Mouse (Mus musculus) monocyte, adult 2 months (primary cell): ENCODE measurements at regions not wholly inside any gene's neighbourhood (a gene's known extent, or its start where the extent isn't known, plus 50 kb on each side); places are given as distances from the start of the nearest gene placed in this dataset.

Experiments used
- DNase-seq, 2 experiments: peaks; one replicate each; pipeline ENCODE4 v3.0.0; 2022; ENCODE audit warnings: low spot score in 2 of 2, low read depth in 1 of 2

DNA sequence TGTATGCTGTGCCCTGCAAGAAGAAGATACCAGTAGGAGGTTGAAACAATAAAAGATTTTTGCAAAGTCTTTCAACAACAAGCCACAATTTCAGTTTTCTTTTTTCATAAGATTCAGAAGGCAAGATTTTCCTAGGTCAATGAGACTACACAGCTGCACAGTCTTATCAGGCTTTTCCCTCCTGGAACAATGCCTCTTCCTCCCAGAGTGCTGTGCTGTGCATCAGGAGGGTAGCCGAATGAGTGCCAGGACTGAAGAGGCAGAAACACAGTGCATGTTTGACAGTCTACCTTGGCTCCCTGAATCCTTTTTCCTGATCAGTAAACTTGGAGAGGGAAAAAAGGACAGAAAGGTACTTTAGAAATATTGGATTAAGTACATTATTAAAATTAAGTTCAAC is 579.4 kb upstream of the Tbl1xr1 start:
- DNase-seq, result no peak

DNA sequence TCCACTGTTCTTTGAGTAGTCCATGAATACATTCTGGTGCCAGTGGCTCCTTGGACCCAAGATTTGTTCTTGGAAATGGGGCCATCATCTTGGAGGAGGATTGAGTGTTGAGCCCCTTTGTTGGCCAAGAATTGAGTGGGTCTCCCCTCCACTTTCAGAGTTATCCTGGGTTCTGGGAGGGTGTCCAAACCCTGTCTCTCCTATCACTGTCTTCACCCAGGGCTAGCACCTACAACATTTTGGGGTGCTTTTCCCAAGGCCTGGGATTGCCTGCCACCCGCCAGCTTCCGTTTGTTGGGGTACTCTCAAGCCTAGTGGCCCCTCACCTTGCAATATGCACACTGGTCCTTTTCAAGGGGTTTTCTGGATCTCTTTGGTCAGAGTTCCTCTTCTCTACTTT is 568.8 kb upstream of the Tbl1xr1 start:
- DNase-seq, result no peak

DNA sequence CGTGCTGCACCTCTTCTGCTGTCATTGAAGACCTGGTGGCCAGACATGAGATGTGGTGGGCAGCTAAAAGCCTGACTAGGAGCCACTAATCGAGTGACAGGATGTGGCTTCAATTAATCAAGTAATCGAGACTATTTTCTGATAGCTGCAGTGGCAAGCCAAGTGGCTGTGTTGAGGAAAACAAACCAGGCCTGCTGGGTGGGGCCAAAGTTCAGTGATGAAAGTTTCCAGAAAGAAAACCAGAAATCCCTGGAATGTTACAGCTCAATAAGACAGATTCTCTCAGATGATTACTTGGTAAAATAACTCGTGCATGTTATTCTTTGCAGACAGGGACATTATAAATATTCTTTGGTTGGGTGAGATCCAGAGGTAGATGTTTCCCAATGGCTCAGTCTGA is 564.4 kb upstream of the Tbl1xr1 start:
- DNase-seq, result no peak

DNA sequence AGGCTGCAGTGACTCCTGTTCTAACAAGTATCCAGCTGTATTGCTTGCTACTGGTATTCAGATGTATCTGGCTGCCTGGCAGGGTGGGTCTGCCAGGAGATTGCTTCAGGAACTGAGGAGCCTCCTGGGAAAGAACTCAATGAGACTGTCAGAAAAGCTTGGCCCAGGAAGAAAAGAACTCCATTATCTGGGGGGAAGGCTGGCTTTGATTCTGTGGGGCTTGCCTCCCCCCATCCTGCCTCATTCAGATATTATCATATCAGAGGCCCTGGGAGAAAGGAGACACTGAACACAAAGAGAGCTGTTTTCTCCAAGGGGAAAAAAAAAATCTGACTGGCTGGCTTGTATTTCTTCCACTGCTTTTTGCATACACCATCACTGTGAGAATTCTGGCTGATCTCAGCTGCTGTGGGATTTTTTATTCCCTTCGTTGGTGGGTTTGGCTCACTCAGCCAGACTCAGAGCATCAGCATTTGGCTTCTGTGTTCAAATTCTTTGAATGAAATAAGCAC is 552.0 kb upstream of the Tbl1xr1 start:
- no peak for DNase-seq

DNA sequence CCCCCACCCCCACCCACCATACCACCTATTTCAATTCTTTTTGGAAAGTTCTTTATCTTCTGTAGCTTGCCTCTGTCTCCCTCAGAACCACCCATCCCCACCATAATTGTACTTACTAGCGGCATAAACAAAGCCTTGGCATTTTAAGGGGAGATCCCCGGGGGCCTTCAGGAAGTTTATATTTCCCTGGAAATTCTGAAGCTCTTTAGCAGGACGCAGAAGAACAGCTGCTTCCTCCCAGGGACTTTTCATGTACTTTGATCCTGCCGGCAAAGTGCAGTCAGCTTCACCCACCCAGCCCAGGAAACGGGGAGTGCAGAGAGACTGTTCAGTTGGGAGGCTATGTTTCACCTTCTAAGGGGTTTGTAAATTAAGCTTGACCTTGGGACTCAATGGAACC is 545.6 kb upstream of the Tbl1xr1 start:
- no peak for DNase-seq

DNA sequence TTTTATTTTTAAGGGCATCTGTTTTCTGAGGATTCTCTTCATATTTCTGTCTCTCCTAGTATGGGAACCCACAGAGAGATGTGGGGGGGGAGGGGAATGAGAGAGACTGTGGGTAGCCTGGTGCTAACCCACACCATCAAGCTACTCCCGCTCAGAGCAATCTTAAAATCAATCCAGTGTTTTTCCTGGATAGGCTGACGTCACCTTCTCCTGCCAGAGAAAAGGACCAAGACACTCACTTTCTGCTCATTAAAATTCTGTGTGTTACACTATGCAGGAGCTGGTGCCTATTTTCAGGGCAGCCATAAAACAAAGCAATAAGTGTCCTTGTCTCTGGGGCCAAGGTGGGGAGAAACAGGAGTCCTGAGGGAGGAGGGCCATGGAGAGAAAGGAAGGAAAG is 537.3 kb upstream of the Tbl1xr1 start:
- no peak for DNase-seq

DNA sequence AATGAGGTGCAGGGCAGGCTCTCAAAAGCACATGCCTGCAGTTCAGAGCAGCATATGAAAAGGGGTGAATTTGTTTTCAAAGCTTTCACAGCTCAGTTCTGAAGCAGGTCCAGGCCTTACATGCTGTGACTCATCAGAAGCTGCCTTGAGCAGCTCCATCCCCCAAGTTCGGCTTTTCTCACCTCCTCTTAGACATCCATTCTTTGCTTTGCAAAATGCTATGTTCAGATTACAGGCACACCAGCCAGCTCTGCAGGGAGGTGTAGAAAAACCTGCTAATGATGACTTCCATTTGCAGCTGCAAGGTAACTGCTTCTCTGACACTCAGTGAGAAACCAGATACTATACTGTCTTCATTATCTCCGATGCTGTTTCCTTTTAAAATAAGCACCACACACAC is 532.0 kb upstream of the Tbl1xr1 start:
- no peak for DNase-seq

DNA sequence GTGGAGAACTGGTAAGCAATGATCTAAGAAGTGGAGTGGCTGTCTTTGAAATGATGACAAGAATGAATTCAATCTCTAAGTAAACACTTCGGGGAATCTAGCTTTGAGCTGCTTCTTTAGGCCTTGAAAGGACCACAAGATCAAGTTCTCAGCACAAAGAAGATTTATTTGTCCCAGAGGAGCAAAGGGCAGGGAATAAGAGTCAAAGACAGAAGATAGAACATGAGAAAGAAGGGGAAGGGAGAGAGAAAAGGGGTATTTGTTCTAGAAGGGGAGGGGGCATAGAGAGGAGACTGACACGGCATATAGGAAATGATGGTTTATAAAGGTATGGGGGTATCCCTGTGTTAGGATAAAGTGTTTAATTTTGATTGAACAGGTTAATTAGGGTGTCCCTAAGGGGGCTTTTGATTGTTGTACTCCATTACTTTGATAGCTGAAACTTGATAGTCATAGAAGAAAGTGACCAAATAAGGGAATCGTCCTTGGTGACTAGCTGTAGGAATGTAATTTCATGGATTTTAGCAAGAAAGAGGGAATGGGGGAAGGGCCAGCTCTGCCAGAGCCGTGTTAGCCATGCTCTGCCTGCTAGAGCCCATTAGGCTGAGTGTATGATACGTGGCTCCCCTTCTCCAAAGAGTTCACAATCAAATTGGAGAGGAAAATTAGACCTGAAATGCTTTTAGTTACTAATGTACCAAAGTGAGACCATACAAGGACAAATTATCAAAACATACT is 531.1 kb upstream of the Tbl1xr1 start:
- no peak for DNase-seq

DNA sequence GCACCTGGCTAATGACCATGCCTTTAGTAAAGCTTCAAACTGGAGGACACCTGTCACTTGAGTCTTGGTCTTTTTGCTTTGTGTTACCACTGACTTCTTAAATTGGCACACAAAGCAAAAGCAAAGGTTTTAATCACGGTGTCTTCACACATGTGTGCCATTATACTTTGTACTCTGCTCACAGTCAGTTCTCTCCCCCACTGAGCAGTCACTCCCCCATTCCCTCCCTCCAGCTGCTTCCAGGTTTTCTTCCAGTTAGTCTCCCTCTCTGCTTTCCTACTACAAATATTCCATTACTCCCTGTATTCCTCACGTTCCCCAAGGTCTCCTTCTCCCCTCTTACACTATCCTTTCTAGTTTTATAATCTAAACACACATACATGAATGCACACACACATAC is 530.0 kb upstream of the Tbl1xr1 start:
- no peak for DNase-seq

DNA sequence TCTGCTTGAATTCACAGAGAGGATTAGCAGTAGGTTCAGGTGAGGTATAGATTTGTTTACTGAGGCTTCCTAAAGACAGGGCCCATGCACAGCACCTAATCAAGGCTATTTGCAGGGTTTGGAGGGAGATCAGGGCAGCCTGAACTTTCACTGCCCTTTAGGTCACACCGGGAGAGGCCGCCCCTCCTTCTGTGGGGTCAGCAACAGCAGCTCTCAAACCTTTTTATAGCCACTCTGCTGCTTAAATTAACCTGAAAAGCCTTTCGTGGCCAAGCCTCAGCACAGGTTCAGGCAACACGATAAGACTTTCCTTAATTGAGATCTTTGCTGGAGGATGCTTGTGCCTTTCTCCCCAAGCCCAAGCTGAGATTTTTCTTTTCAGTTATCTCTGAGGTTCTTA is 526.8 kb upstream of the Tbl1xr1 start:
- no peak for DNase-seq

DNA sequence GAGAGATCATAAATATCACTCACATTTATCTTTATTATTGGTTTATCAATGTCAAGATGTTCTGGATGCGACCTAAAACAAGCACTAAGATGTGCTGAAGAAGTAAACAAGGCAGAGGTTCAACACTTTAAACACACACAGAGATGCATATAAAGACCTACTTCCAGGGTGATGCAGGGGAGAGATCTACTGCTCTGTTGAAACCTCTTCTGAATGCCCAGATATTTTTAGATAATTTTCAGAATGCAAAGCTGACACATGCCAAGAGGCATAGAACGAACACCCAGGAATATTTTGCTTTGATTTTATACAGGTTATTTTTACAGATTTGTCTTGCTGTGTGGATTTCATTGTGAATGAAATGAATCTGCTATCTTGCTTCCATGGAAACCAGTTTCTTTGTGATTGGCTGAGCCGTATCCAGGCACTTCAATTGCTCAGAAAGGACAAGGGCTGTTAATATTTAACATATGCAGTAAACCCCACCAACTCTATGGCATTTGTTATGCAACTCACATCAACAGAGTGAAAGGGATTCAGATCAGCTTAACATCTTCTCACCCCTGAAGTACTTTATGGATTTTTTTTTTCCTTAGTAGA is 523.2 kb upstream of the Tbl1xr1 start:
- DNase-seq, result no peak

DNA sequence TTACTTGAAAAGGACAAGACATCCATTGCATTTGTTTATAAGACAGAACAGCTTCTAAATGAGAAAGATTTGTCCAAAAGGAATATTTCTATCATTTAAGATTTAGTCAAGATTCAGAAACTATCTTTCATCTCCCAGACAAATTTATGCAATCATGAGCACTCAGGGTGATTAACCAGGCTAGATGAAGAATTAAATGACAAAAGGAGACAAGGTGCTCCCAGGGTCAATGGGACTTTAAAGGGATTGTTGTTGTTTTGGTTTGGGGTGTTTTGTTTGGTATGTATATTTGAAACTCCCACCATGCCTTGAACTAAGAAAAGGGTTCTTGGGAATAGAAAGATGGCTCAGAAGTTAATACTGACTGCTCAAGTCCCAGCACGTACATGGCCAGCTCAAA is 522.6 kb upstream of the Tbl1xr1 start:
- DNase-seq, result no peak

DNA sequence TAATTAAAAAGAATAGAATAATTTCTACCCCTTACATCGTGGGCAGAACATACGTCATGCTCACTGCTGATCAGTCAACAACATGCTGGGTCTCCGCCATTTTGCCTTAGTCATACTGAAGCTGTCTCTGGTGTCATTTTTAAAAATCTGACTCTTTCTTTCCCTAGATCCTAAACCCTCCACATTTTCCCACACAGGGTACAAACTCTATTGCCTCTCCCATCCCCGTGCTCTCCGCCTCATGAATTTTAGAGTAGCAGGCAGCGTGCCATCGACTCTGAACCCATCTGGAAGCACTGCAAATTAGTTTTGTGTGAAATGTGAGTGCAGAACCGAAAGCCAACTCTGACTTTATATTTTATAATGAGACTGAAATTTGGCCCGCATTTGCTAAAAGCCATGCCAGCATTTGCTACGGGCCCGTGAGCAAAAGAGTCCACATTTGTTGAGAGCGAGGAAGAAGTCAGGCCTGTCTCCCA is 518.5 kb upstream of the Tbl1xr1 start:
- DNase-seq, result no peak

DNA sequence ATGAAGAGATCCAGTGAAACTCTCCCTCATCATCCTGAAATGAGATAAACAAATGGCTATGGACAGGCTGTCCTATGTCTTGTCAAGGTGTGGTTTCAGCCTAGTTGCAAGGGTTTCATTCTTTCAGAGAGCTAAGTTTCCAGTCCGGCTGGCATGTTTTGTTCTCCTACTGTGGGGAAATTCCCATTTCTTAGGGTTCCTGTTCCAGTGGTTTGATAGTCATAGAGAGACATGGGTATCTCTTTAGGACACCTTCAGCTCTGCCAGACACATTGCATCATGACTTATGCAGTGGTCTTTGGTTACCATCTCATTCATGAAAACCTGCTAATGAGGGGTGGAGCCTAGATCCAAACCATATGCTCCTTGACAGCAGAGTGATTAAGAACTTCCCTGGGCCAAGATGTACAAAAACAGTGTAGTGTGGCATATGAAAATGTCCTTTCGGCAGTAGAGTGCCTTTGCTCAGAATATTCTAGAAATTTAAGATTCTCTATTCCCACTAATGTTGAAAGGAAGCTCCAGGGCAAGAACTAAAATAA is 513.6 kb upstream of the Tbl1xr1 start:
- no peak for DNase-seq

DNA sequence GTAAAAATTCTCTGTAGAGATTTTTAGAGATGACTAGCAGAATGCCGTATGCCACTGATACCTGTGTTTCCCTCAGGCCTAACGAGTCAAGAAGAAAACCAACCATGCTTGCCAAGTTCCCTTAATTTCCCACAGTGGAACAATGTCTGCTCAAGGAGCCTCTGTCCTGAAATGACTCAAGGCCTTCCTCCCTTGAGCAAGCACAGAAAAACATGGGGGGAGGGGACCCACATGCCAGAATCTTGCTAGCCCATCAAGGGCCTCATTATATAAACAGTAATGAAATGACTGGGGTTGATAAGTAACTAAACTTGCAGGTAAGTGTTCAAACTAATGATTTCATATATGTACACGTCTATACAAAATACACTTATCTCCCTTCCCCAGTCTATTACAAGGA is 513.0 kb upstream of the Tbl1xr1 start:
- no peak for DNase-seq

DNA sequence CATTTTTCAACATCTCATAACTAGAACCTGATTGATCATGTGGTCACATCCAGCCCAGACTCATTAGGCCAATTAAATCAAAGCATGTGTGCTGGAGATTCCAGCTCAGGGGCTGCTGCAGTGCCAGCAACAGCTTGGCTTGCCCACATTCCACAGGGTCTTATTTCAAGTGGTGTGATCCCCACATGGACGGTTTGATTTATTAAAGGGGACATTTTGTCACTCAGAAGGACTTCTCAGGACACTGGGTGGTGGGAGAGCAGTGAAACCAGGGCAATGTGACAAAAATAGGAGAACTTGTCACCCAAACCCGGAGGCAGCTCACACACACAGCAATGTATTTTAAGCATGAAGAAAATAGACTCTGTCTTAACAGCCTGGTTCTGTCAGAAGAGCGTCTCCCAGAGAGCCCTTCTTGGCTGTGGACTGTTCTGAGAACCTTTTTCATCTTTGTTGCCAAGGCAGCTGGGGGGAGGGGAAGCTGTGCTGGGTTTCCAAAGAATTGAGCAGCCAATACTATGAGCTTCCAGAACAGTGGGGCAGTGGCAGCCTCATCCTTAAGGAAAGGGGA is 512.2 kb upstream of the Tbl1xr1 start:
- no peak for DNase-seq

DNA sequence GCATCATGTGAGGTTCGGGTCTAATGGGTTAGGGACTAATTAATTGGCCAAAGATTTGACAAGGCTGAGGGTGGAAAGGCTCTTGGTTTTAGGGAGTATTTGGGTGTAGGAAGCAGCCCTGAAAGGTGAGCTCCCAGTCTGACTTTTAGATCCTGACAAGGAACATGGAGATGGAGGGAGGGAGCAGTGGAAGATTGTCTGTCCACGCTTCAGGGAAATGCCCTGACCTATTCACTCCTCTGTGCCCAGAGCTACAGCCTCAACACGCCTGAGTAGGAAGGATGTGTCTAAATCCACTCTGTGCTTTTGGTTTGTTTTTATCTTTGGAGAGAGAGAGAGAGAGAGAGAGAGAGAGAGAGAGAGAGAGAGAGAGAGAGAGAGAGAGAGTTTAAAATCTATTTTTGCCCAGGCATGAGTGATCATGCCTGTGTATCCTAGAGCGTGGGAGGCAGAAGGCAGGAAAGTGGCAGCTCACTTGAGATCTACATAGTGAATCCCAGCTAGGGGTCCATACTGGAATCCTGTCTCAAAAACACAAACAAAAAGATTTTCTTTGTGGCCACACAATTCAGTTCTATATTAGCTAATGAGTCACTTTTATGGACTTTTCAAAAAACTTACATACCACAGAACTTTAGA is 511.5 kb upstream of the Tbl1xr1 start:
- no peak for DNase-seq

DNA sequence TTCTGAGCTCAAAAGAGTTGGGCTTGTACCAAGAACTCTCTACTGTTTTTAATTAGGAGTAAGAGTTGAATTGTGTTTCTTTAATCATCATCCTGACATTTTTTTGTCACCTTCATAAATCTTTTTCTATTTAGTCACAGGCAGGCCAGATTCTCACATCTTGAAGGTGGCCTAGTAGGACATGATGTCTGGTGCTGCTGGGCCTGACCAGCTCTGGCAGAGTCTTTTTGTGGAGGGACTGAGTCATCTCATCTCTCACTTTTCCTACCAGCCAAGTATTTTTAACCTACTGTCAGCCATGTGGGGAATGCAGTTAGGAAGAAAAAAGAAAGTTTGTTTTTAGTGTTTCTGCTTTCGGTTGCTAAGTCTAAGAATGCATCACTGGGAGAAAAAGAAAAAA is 506.7 kb upstream of the Tbl1xr1 start:
- DNase-seq, result no peak

DNA sequence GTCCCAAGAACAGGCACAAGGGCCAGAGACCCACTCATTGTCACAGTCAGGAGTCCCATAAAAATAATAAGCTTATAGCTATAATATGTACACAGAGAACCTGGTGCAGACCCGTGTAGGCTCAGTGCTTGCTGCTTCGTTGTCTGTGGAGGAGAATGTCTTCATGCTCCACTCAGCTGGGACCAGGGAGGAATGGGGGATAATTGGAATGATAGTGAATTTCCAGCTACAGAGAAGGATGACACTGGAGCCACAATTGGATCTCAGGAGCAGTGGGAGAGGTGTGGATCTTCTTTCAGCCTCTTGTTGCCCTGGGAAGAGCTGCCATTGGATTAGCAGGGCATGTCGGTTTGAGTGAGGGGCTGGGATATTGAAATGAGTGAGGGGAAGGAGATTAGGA is 497.8 kb upstream of the Tbl1xr1 start:
- no peak for DNase-seq

DNA sequence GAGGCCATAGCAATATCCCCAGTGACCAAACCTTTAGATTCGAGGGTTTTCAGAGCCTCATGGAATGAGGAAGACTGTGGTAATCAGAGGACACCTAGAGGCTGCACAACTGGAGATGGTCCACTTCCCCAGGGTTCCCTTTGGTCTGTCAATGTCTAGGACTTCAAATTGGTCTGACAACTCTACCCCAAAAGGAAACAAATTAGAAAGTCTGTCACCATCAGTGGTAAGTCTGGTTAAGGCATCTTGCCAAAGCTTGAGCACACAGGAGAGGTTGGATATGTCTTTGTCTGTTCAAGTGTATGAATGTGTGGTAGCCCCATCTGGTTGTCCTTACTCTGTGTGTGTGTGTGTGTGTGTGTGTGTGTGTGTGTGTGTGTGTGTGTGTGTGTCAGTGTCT is 494.3 kb upstream of the Tbl1xr1 start:
- DNase-seq, result no peak

DNA sequence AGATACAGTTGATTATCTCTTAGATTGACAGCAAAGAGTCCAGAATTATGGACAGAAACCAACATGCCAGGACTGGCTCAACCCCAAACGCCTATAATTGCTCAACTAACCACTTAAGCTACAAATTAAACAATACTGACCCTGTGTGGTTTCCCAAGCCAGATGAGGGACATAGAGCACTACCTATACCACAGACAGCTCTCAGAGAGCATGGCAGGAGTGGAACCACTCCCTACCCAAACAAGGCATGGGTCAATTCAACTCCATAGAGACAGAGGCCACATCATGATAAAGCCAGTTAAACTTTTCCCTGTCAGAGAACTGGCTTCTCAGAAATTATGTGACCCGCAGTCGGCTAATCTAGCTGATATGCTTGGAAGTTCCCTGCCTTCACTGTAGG is 490.7 kb upstream of the Tbl1xr1 start:
- DNase-seq, result no peak

DNA sequence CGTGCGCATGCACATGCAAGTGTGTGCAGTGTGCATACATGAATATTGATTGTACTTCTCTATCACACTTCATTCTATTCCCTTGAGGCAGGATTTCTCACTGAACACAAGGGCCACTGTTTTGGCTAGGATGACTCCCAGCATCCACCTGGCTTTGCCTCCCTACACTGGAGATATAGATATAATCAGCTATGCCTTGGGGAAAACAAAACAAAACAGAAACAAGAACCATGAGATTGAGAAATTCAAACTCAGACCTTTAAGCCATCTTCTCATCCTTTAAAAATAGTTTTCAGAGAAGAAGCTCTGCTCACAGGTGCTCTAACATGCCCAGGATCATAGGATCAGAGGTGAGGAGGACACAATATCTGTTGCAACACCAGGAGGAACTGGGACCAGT is 469.6 kb upstream of the Tbl1xr1 start:
- no peak for DNase-seq
